In genomic region chr17:26676252-26676615, GRCm38 (mm10) we compare ENCODE assay signal across 8 mouse cellular contexts. TPM values are rescaled to one million over a fixed set of nuclear protein-coding genes. Genes with fewer than 3 reads are reported as not detected.
DNase-seq lines count a peak whose midpoint lies in the region; ATAC-seq and TF ChIP-seq lines count a peak whose summit lies in the region.

No protein-coding gene starts in this region.

- DNase-seq in gastrocnemius, postnatal 10 days, result peak; percentile 85
- DNase-seq in left cerebral cortex, postnatal 10 days (ENCODE audit: extremely low spot score in 1 of 2, low spot score in 2 of 2), result peak; percentile 85 to 93
- DNase-seq in right cerebral cortex, postnatal 25 days, result peak; percentile 90
- DNase-seq in urinary bladder, postnatal 4 days (ENCODE audit: low spot score in 2 of 2), result peak; percentile 83 to 89

- peak overlapping the region; percentile 88 for H3K27ac ChIP-seq in cortical plate, adult 2 months (ENCODE audit: insufficient read depth, low read length)

- peak overlapping the region; percentile 81 for H3K4me3 ChIP-seq in cortical plate, adult 2 months (ENCODE audit: insufficient read depth, low read length)

- H3K4me1 ChIP-seq in cortical plate, adult 2 months (ENCODE audit: control insufficient read depth, insufficient read depth, low read length), result peaks cover 8% of the 10 kb centered on the region; the same call in 1 of the 2 replicates

- peak; percentile 94 for TF ChIP-seq POLR2A in cortical plate, adult 2 months (IDR thresholded peaks at IDR 0.05; ENCODE audit: extremely low read depth, insufficient read depth, low read length)

- intact Hi-C loops in left cerebral cortex, postnatal 10 days (cut with DNase I), result no loop called here

- peak; percentile 90 for ATAC-seq in activated CD4-positive, CD25-positive, alpha-beta regulatory T cell, adult 4 months
- ATAC-seq in inflammation-experienced regulatory T-cells, adult 6 months, result peak; percentile 98
- ATAC-seq in megakaryocyte-erythroid progenitor cell, adult 5-6 weeks (replicated peaks; ENCODE audit: low FRiP score, low TSS enrichment, poor library complexity, severe bottlenecking), result peak; percentile 85

- no peak for TF ChIP-seq CTCF in cortical plate, adult 2 months (IDR thresholded peaks at IDR 0.05; ENCODE audit: extremely low read depth, insufficient read depth, low read length)

RNA-seq across cellular contexts. Expression of gene Atp6v0e, which starts 13.2 kb away (rescaled TPM):
- polyA plus RNA-seq in activated CD4-positive, CD25-positive, alpha-beta regulatory T cell, adult 4 months (2017; shearing (Covaris generic)), result 100 to 1,000 TPM; 391 to 437 TPM
- 86.4 and 87.2 TPM in 2 replicates for polyA plus RNA-seq in cortical plate, adult 2 months (2012; rRNA removed)
- 10 to 100 TPM; 44.1 to 46.0 TPM for total RNA-seq in gastrocnemius, postnatal 10 days (2021)
- 100 to 1,000 TPM; 402 to 432 (median 418) TPM for polyA plus RNA-seq in inflammation-experienced regulatory T-cells, adult 6 months (2017; shearing (Covaris generic))
- total RNA-seq in left cerebral cortex, postnatal 10 days (2021), result 10 to 100 TPM; 31.3 to 34.7 TPM
- total RNA-seq in megakaryocyte-erythroid progenitor cell, adult 5-6 weeks (2014; fragmentation: Nextera tagmentation), result 212 and 213 TPM in 2 replicates
- 270 and 362 TPM in 2 replicates for total RNA-seq in megakaryocyte-erythroid progenitor cell, adult 5-6 weeks (2017)

RNA-seq across cellular contexts. Expression of gene Crebrf, which starts 39.2 kb away (rescaled TPM):
- 10 to 100 TPM; 31.2 to 37.5 TPM for polyA plus RNA-seq in activated CD4-positive, CD25-positive, alpha-beta regulatory T cell, adult 4 months (2017; shearing (Covaris generic))
- polyA plus RNA-seq in cortical plate, adult 2 months (2012; rRNA removed), result 17.4 and 19.2 TPM in 2 replicates
- 10 to 100 TPM; 17.7 to 18.9 TPM for total RNA-seq in gastrocnemius, postnatal 10 days (2021)
- polyA plus RNA-seq in inflammation-experienced regulatory T-cells, adult 6 months (2017; shearing (Covaris generic)), result 10 to 100 TPM; 29.4 to 66.0 (median 53.7) TPM
- 10 to 100 TPM; 26.4 to 30.1 TPM for total RNA-seq in left cerebral cortex, postnatal 10 days (2021)
- total RNA-seq in megakaryocyte-erythroid progenitor cell, adult 5-6 weeks (2014; fragmentation: Nextera tagmentation), result 11.4 and 12.0 TPM in 2 replicates
- 17.9 and 37.0 TPM in 2 replicates for total RNA-seq in megakaryocyte-erythroid progenitor cell, adult 5-6 weeks (2017)

Comparison
In these comparisons a context has a peak if more than half of its experiments do, and no peak if none do; other contexts are left out.
1. Peak in every context shown above with its lines: DNase-seq, ATAC-seq, H3K4me3 ChIP-seq and H3K27ac ChIP-seq.
2. RNA of gene Atp6v0e, which starts 13.2 kb away (total RNA-seq): 212 to 362 TPM in megakaryocyte-erythroid progenitor cell, adult 5-6 weeks; 44.1 to 46.0 TPM in gastrocnemius, postnatal 10 days and 31.3 to 34.7 TPM in left cerebral cortex, postnatal 10 days; every median in the first group is over 4 times any median in the second.